Mouse (Mus musculus): ENCODE measurements at regions not wholly inside any gene's neighbourhood (a gene's known extent, or its start where the extent isn't known, plus 50 kb on each side); places are given as distances from the start of the nearest gene placed in this dataset.

DNA sequence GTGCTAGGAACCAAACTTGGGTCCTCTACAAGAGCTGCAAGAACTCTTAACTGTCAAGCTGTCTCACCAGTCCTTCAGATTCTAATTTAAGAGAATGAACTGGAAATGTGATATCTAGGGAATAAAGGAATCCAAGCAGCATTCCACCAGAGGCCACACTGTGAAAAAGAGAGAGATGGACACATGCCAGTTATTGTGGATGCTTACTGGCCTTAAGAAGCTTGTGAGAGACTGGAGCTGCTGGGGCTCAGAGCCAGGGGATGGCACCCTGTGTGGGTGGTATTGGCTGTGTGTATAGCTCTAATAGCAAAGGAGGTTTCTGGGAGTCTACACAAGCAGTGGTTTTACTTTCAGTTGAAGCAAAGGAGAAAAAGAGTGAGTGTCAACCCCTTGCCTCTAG is 80.1 kb upstream of the Lipc start:
- TF ChIP-seq POLR2A (IDR thresholded peaks at IDR 0.05; ENCODE audit: extremely low read depth, insufficient read depth, low read length) (no peak), CTCF (IDR thresholded peaks at IDR 0.05; ENCODE audit: extremely low read depth, insufficient read depth, low read length) (no peak)

All from cortical plate, adult 2 months (tissue).